Mouse (Mus musculus) midbrain, postnatal 0 days (tissue): Measurements from ENCODE around the gene Tor4a. TPM values are rescaled to one million over a fixed set of nuclear protein-coding genes. Genes with fewer than 3 reads are reported as not detected.

Source experiments
- ATAC-seq: fragments of 200-750 bp; cut with Nextera tagmentation; 2 replicates; pipeline ENCODE4 v1.8.0; 2017; ENCODE audit warnings: moderate number of reproducible peaks, mild to moderate bottlenecking, moderate TSS enrichment, moderate library complexity; ENCODE audit not compliant: low FRiP score
- DNase-seq: peaks from one replicate; pipeline ENCODE4 v3.0.0-alpha.2; 2015; ENCODE audit warnings: low spot score
- H3K27ac ChIP-seq: fragments of 300-500 bp; sonication (generic); 2 replicates; pipeline ENCODE4 v1.5.1; 2014; ENCODE audit warnings: low read depth, mild to moderate bottlenecking, low read length, mixed read lengths
- H3K27me3 ChIP-seq: fragments of 300-500 bp; sonication (generic); 2 replicates; pipeline ENCODE4 v1.6.1; 2014; ENCODE audit warnings: low read length, control low read depth, mixed read lengths; ENCODE audit not compliant: insufficient read depth
- H3K36me3 ChIP-seq: fragments of 300-500 bp; sonication (generic); 2 replicates; pipeline ENCODE4 v1.6.1; 2014; ENCODE audit warnings: low read length, control low read depth, mixed read lengths; ENCODE audit not compliant: insufficient read depth
- H3K4me1 ChIP-seq: fragments of 300-500 bp; sonication (generic); 2 replicates; pipeline ENCODE4 v1.6.1; 2014; ENCODE audit warnings: mild to moderate bottlenecking, control low read depth, antibody characterized with exemption, low read length, mixed read lengths; ENCODE audit not compliant: insufficient read depth
- H3K4me2 ChIP-seq: fragments of 300-500 bp; sonication (generic); 2 replicates; pipeline ENCODE4 v1.6.1; 2014; ENCODE audit warnings: low read depth, mild to moderate bottlenecking, low read length, mixed read lengths; ENCODE audit not compliant: poor library complexity, severe bottlenecking
- H3K4me3 ChIP-seq: fragments of 300-500 bp; sonication (generic); 2 replicates; pipeline ENCODE4 v1.5.1; 2014; ENCODE audit warnings: low read depth, mild to moderate bottlenecking, low read length, moderate library complexity
- H3K9ac ChIP-seq: fragments of 300-500 bp; sonication (generic); replicated peaks from 2 replicates; pipeline ENCODE4 v1.6.1; 2014; ENCODE audit warnings: mild to moderate bottlenecking, low read length, moderate library complexity, mixed read lengths; ENCODE audit not compliant: poor library complexity, severe bottlenecking
- H3K9me3 ChIP-seq: fragments of 300-500 bp; sonication (generic); 2 replicates; pipeline ENCODE4 v1.6.1; 2016; ENCODE audit warnings: low read length, control low read depth
- CTCF ChIP-seq: IDR thresholded peaks from 2 replicates; pipeline ENCODE4 v1.5.1; 2016; ENCODE audit warnings: antibody characterized with exemption, mild to moderate bottlenecking
- WGBS: fragments of 180-500 bp; shearing (Covaris S2); extraction: QIAGEN DNeasy Blood & Tissue Kit; methylation state at CpG from one replicate; pipeline ENCODE4 v1.1.7; 2014; 5-methylcytosine and 5-hydroxymethylcytosine counted together
- polyA plus RNA-seq: library from polyadenylated mRNA; unstranded; fragments of >200 nt; fragmentation: Nextera tagmentation; extraction: Ambion mirVana; gene quantifications from 2 replicates; pipeline ENCODE4 v1.2.1, GENCODE M21; 2015
- total RNA-seq: library from RNA; depleted of rRNA; stranded (reverse); fragments of >200 nt; gene quantifications from 2 replicates; pipeline ENCODE4 v1.2.3, GENCODE M21; 2014

Gene Tor4a
- total and polyA plus RNA-seq, 2 experiments from 2014 or later: 0.98 to 3.5 TPM

DNA sequence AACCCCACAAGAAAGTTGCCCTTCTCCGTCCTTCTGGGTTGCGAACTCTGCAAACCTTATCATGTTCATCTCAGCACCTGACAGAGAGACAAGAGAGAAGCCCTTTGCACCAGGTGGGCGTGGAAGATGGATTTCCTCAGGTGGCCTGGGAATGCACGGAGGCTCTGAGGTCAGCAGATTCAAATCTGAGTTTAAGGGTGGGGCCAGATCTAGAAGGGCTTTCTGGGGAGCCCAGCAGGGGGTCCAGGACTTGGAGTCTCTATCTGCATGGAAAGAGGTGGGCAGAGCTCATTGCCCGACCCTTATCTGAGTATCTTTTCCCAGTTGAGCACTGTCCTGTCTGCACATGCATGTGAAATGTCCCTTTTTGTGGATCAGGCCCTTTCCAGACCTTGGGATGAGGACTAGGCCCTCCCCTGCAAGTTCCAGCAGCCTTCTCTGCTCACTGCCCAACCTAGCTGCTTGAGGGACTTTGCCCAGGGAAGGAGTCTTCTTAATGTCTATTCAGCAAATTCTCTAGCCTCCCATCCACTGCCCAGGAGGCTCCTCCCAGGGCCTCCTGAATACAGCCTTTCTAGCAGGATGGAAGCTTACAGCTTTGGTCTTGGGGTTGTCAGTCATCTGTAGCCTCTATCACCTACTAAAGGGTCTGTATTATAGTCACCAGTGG is 38.0 kb upstream of the Tor4a start:
- ATAC-seq (no peak), DNase-seq (no peak)
- H3K36me3 ChIP-seq: no peaks in the 10 kb centered on the region
- 74% methylated on average over 5 of the region's 5 CpGs for WGBS
- no peak overlapping the region for H3K27ac ChIP-seq
- no peaks in the 10 kb centered on the region for H3K9me3 ChIP-seq
- H3K27me3 ChIP-seq: no peaks in the 10 kb centered on the region; the same call in 1 of the 2 replicates
- no peak overlapping the region for H3K4me2 ChIP-seq
- H3K4me1 ChIP-seq: no peaks in the 10 kb centered on the region
- H3K9ac ChIP-seq: no peak overlapping the region
- no peak for TF ChIP-seq CTCF
- H3K4me3 ChIP-seq: no peak overlapping the region

DNA sequence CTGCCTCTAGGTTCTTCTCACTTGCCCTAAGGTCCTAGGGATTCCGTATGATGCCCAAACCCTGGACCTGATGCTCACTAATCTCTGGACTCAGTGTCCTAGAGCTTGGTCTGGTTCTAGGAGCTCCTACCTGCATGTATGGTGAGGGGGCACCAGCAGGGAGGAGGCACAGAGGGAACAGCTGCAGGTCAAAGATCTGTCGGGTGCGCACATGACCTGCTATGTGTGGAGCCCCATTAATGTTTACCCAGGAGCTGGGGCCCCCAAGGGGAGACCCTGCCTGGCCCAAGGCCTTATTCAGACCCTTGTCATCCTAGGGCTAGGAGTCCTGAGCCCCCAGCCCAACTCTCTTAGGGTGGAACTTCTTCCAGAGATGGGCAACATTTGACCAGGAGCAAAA is 37.4 kb upstream of the Tor4a start, which contains the start of gene Slc34a3:
TSS of gene Slc34a3 (minus strand) at position 315 of the 400 bp plus-strand sequence.
- H3K27ac ChIP-seq: no peak within 1 kb of the TSS

DNA sequence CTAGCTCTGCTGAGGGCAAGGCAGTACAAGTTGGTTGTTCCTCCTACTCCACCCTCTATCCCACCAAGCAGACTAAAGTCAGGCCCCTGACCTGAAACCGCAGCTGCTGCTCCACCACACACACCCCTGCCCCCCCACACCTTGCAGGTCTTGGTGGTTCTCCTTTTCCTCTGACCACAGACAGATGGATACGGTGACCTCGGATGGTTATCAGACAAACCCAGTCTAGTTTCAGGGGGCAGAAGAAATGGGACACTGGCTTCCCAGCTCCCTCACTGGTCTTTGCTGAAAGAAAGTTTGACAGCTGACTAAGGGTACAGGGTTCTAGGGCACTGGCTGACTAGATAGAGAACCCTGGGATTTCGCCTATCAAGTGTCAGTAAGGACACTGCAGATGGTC is 36.7 kb upstream of the Tor4a start:
- Histone ChIP-seq H3K4me3 (no peak overlapping the region), H3K27me3 (no peaks in the 10 kb centered on the region; the same call in 1 of the 2 replicates), H3K27ac (no peak overlapping the region), H3K4me2 (no peak overlapping the region), H3K9ac (no peak overlapping the region), H3K36me3 (no peaks in the 10 kb centered on the region), H3K4me1 (no peaks in the 10 kb centered on the region; the same call in 1 of the 2 replicates), H3K9me3 (no peaks in the 10 kb centered on the region)
- ATAC-seq (no peak), DNase-seq (no peak)
- no peak for TF ChIP-seq CTCF
- WGBS: 78% methylated on average over 4 of the region's 4 CpGs

More for the DNA sequence above, 37.4 kb upstream of the Tor4a start, which contains the start of gene Slc34a3:
- H3K4me3 ChIP-seq: no peak within 1 kb of the TSS
- TF ChIP-seq CTCF: no peak
- no peaks in the 10 kb centered on the region; the same call in 1 of the 2 replicates for H3K4me1 ChIP-seq
- ATAC-seq (no peak), DNase-seq (no peak)
- H3K36me3 ChIP-seq: no peaks in the 10 kb centered on the region
- no peaks in the 10 kb centered on the region; the same call in 1 of the 2 replicates for H3K27me3 ChIP-seq
- no peaks in the 10 kb centered on the region for H3K9me3 ChIP-seq
- no peak within 1 kb of the TSS for H3K4me2 ChIP-seq
- WGBS: 87% methylated on average over 3 of the region's 3 CpGs
- H3K9ac ChIP-seq: no peak within 1 kb of the TSS

DNA sequence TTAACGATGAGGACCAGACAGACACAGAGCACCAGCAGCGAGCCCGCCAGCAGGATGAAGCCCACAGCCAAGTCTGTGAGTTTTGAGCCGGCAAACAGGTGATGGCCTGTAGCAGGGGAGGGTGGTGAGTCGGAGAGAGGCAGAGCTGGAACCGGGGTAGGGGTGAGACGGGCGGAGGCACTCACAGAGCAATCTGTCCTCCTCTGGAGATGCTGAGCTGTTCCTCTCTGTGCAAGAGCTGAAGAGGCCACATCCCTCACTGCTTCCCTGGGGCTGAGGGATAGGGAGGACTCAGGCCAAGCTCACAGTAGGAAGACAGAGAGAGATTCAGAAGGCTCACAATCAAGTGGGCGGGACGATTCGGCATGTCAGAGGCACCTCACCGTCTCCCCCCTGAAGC is 34.4 kb upstream of the Tor4a start:
- ATAC-seq (no peak), DNase-seq (no peak)
- Histone ChIP-seq H3K9me3 (no peaks in the 10 kb centered on the region), H3K27me3 (no peaks in the 10 kb centered on the region; the same call in 1 of the 2 replicates), H3K36me3 (no peaks in the 10 kb centered on the region), H3K4me3 (no peak overlapping the region), H3K4me2 (no peak overlapping the region), H3K4me1 (no peaks in the 10 kb centered on the region; the same call in 1 of the 2 replicates), H3K9ac (no peak overlapping the region), H3K27ac (no peak overlapping the region)
- WGBS: 50% methylated on average over 12 of the region's 12 CpGs
- no peak for TF ChIP-seq CTCF

DNA sequence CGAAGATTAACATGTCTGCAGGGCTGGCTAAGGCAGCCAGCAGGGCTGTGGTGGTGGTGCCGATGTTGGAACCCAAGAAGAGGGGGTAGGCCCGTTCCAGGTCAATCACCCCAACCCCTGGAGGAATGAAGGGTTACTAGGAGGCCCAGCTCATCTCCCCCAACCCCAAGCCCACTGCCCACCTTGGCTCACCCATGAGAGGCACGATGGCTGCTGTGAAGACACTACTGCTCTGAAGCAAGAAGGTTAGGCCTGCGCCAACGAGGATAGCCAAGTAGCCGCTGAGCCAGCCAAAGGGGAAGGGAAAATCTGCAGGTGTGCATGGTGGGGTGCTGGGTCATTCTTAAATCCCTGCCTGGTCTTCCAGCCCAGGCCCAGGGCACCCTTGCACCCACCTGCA is 33.9 kb upstream of the Tor4a start:
- DNase-seq: no peak
- Histone ChIP-seq H3K27ac (no peak overlapping the region), H3K9me3 (no peaks in the 10 kb centered on the region), H3K36me3 (no peaks in the 10 kb centered on the region), H3K27me3 (no peaks in the 10 kb centered on the region), H3K9ac (no peak overlapping the region), H3K4me1 (no peaks in the 10 kb centered on the region; the same call in 1 of the 2 replicates), H3K4me3 (no peak overlapping the region), H3K4me2 (no peak overlapping the region)
- TF ChIP-seq CTCF: no peak
- 90% methylated on average over 7 of the region's 7 CpGs for WGBS
- ATAC-seq: no peak

DNA sequence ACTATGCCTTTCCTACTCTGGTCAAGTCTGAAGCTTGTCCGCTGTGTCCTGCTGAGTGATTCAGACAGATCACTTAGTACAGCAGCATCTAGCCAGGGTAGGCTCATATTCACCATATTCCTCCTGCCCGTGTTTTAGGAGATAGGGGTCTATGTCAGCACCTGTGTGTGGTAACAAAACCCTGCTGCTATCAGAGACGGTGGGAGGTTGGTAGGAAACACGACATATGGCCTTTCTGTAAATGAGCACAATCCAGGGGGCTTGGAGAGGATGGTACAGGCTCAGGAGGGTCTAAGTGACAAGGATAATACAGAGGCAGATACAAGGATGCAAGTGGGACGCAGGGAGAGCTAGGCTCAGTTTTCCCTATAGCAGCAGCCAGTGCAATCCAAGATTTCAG is 32.9 kb upstream of the Tor4a start:
- H3K4me3 ChIP-seq: no peak overlapping the region
- no peaks in the 10 kb centered on the region for H3K27me3 ChIP-seq
- no peaks in the 10 kb centered on the region; the same call in 1 of the 2 replicates for H3K4me1 ChIP-seq
- no peaks in the 10 kb centered on the region for H3K9me3 ChIP-seq
- H3K9ac ChIP-seq: no peak overlapping the region
- no peaks in the 10 kb centered on the region for H3K36me3 ChIP-seq
- H3K27ac ChIP-seq: no peak overlapping the region
- ATAC-seq: no peak
- TF ChIP-seq CTCF: no peak
- WGBS: 79% methylated on average over 5 of the region's 5 CpGs
- H3K4me2 ChIP-seq: no peak overlapping the region
- no peak for DNase-seq
